Mouse (Mus musculus): ENCODE measurements at regions not wholly inside any gene's neighbourhood (a gene's known extent, or its start where the extent isn't known, plus 50 kb on each side); places are given as distances from the start of the nearest gene placed in this dataset.

DNA sequence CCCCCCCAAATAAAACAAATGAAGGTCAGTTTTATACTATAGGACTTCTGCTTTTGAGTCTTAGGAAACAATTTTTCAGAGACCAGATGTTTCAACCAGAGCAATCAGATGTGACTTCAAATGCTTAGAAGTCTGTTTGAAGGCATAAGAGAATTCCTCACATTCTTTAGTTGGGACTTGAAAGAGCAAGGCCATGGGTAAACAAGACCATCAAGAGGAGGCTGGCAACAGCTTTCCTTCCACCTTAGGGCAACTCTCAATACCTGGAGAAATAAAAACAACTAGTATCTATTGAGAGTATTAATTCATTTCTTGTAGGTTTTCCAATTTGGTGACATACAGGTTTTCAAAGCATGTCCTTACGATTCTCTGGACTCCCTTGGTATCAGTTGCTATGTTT is 381.8 kb upstream of the Zfp462 start:
- no peak for ATAC-seq (replicated peaks; ENCODE audit: insufficient number of reproducible peaks, low FRiP score, low TSS enrichment, poor library complexity, severe bottlenecking)

DNA sequence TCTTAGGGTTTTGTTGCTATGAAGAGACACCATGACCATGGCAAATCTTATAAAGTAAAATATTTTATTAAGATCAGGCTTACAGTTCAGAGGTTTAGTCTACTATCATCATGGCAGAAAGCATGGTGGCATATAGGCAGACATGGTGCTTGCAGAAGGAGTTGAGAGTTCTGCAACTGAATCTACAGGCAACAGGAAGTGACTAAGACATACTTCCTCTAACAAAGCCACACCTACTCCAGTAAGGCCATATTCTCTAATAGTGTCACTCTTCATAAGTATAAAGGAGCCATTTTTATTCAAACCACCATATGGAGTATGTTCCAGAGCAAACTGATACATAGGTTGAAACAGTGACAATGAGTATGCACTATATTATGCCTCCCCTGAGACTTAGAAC is 371.7 kb upstream of the Zfp462 start:
- ATAC-seq (replicated peaks; ENCODE audit: insufficient number of reproducible peaks, low FRiP score, low TSS enrichment, poor library complexity, severe bottlenecking) = no peak

DNA sequence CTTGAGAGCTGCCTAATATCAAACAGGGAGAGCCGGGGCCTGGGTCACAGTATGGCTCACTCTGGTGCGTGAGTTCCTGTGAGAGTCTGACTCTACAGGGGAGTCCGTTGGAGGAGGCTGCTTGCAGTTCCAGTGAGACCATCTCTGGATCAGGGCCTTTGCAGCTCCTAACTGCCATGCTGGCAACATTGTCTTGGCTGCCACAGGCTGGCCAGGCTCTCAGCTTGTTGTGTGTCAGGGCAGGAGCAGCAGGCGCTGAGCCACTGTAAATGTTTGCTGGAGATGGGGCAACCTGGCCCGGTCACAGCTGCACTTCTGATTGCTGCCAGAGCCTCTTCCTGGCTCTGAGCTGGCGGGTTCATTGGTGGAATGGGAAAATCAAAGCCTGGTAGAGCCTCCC is 357.7 kb upstream of the Zfp462 start:
- no peak for ATAC-seq (replicated peaks; ENCODE audit: insufficient number of reproducible peaks, low FRiP score, low TSS enrichment, poor library complexity, severe bottlenecking)

- ATAC-seq (replicated peaks; ENCODE audit: insufficient number of reproducible peaks, low FRiP score, low TSS enrichment, poor library complexity, severe bottlenecking) = no peak
Measured at GRCm38 (mm10) chr4:54588704-54589103, 356.1 kb upstream of the Zfp462 start.

DNA sequence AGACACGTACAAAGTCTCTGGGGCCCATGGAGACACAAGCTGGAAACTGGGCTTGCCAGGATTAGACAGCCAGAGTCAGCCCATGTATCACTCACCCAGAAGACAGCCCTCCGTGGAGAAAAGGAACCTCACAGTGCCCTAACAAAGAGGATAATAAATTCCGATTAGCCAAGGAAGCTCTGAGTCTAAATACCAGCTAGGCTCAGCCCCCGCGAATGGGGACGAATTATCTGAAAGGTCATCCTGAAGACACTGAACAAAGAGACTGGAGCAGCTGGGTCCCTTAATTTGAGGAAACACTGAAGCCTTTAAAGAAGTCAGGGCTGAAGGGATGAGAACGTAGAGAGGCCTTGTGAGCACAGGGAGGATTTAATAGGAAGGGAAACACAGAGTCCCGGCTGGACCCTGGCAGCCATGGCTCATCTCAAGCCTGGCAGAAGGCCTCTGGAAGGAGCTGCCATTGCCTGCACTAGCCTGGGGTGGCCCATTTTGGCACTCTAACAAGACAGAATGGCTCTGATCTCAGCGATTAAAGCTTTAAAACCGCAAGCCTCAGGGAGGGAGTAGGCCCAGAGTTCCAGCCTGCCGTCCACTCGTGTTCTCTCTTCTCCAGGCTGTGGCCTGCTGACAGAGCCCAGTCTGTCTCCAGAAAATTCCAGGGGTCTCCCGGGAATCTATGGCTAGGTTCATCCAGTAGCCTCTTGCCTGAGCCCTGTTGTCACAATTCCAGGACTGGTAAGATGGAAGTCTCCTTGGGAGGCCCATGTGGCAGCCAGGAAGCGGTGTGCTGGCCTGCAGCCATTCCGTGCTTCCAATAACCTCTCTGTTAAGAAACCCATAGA is 343.0 kb upstream of the Zfp462 start:
- no peak for ATAC-seq (replicated peaks; ENCODE audit: insufficient number of reproducible peaks, low FRiP score, low TSS enrichment, poor library complexity, severe bottlenecking)

DNA sequence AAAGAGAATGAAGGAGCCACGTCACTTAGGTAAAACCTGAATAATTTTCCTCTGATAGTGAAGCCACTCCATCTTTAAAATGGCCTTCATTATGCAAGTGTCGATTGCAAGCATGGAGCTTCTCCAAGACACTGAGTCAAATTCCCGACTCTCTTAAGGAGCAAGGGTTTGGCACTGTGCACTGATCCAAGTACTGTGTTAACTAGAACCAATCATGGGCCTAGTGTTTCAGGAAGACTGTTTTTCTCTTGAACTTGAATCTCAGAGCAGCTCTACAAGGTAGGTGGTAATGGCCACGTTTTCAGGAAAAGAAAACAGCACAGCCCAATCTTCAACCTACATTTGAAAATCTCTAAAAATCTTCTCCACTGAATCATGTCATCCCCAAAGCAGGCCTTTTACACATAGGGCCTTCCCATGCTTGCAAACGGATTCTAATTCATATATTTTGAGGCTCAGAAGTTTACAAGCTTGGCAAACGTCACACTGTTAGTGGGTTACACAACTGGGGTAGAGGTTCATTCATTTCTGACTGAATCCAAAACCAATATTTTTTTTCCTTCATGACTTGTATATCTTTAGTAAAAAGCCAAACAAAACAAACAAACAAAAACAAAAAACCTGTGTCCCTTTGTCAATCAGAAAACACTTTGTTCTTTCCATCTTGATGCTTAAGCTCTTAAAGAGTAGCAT is 342.2 kb upstream of the Zfp462 start:
- no peak for ATAC-seq (replicated peaks; ENCODE audit: insufficient number of reproducible peaks, low FRiP score, low TSS enrichment, poor library complexity, severe bottlenecking)

DNA sequence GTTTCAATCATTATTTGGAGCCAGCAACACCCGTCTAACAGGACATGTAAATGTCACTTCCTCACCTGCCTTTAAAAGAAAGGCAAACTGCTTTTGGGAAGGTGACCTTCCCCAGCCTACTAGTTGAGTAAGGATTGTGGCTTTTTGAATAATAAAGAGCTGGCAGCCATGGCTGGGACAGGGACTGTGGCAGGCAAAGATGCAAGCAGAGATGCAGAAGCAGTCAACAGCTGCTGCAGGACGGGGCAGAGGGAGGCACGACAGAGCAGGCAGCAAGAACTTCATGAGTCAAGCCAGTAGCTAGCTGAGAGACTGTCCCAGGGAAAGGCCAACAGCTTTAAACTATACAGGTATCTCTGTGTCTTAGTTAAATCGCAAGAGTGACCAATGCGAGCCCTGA is 334.7 kb upstream of the Zfp462 start:
- ATAC-seq (replicated peaks; ENCODE audit: insufficient number of reproducible peaks, low FRiP score, low TSS enrichment, poor library complexity, severe bottlenecking) = no peak

GRCm38 (mm10) chr4:54611990-54612980 is 332.6 kb upstream of the Zfp462 start:
- ATAC-seq (replicated peaks; ENCODE audit: insufficient number of reproducible peaks, low FRiP score, low TSS enrichment, poor library complexity, severe bottlenecking) = no peak

GRCm38 (mm10) chr4:54613076-54613475 is 331.8 kb upstream of the Zfp462 start:
- no peak for ATAC-seq (replicated peaks; ENCODE audit: insufficient number of reproducible peaks, low FRiP score, low TSS enrichment, poor library complexity, severe bottlenecking)

DNA sequence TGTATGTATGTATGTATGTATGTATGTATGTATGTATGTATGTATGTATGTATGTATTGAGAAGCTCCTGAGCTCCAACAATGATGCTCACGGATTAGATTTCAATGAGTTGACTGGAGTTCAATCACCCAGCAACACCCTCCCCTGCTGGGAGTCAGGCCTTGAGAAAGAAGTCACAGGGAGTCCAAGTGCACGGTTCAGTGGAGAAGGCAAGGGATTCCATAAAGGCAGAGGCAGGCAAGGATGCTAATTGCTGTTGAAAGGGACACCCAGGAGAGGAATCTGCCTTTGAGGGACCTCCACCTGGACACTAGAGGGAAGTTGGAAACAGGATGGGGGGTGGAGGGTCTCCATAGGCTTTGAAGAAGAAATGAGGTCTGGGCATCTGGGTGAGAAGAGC is 331.2 kb upstream of the Zfp462 start:
- ATAC-seq (replicated peaks; ENCODE audit: insufficient number of reproducible peaks, low FRiP score, low TSS enrichment, poor library complexity, severe bottlenecking) = no peak

DNA sequence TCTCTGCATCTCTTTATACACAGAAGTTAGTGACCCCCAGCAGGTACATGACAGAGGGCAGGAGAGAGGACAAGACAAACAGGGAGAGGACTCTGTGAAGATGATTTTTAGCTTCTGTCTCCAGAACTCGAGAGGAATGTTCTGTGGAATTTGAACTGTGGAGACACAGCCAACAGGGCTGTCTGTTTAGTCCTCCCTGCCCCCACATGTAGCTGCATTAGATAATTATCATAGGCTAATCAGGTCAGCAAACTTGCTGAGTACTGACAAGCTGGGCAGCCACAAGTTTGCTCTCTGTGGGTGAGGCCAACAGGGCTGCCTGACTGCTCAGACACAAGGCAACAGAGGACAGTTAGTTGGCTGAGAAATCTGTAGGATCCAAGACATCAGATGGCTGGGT is 329.0 kb upstream of the Zfp462 start:
- ATAC-seq (replicated peaks; ENCODE audit: insufficient number of reproducible peaks, low FRiP score, low TSS enrichment, poor library complexity, severe bottlenecking) = no peak

GRCm38 (mm10) chr4:54624024-54624873 is 320.6 kb upstream of the Zfp462 start:
- ATAC-seq (replicated peaks; ENCODE audit: insufficient number of reproducible peaks, low FRiP score, low TSS enrichment, poor library complexity, severe bottlenecking) = no peak

DNA sequence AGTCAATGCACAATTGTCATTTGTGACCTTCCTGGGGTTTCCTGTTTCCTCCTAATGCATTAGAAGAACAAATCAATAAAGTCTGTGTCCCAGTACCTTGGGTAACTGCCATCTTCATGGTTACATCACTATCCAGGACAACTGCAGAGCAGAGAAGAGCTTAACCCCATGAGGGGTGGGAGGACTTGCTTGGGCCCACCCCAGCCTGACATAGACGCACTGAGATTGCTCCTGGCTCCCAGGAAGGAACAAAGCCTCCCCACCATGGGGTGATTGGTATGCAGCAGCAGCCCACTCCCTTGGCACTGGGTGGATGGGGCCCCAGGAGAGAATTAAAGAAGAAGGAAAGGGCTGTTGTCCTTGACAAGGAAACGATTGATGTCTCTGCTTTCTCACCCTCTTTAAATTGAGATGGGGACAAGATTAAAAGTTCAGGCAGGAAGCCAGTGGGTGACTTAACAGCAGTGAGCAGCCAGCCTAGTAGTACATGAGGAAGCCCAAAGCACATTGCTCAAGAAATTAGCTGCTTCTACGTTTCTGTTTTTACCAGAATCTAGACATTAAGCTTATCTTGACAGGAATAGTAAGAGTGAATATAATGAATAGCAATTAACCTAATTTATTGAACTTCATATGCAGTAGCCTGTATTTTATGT is 307.7 kb upstream of the Zfp462 start:
- no peak for ATAC-seq (replicated peaks; ENCODE audit: insufficient number of reproducible peaks, low FRiP score, low TSS enrichment, poor library complexity, severe bottlenecking)

DNA sequence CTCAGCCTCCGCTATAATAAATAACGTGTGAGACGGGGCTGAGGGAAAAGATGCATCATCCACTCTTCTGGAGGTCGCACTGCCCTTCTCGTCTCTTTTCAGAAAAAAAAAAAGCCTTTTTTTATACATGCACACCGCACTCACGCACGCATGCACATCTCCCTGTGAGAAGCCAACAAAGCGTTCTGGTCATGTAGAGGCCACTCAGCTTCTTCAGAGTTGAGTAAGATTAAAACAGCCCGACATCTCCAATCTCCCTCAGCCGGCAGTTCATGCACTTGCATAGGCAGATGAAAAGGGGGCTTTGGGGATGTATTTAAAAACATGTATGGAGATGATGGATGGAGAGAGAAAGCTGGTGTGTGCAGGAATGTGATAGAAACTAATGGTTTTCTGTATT is 298.8 kb upstream of the Zfp462 start:
- ATAC-seq (replicated peaks; ENCODE audit: insufficient number of reproducible peaks, low FRiP score, low TSS enrichment, poor library complexity, severe bottlenecking) = no peak

GRCm38 (mm10) chr4:54646459-54646858 is 298.4 kb upstream of the Zfp462 start:
- no peak for ATAC-seq (replicated peaks; ENCODE audit: insufficient number of reproducible peaks, low FRiP score, low TSS enrichment, poor library complexity, severe bottlenecking)

DNA sequence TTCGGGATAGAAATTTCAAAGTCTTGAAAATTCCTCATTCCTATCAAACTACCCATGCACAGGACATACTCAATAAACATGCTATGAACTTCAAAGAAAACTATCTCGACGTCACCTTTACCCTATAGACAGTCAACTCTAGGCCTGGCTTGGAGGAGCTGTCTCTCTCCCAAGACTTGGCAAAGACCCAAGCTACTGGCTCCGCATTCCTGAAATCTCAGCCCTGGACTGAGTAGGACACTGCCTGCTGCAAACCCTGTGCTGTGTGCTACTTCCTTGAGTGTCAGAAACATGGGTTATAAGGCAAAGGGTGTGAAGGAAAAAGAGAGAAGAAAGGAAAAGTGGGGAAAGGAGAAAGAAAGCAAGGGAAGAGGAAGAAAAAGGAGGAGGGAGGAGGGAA is 296.6 kb upstream of the Zfp462 start:
- no peak for ATAC-seq (replicated peaks; ENCODE audit: insufficient number of reproducible peaks, low FRiP score, low TSS enrichment, poor library complexity, severe bottlenecking)

GRCm38 (mm10) chr4:54651646-54652110 is 293.2 kb upstream of the Zfp462 start:
- ATAC-seq (replicated peaks; ENCODE audit: insufficient number of reproducible peaks, low FRiP score, low TSS enrichment, poor library complexity, severe bottlenecking) = no peak
